Mouse (Mus musculus) spleen, postnatal 36 days (tissue): Measurements from ENCODE around the gene Cct8l1.

Experiments used
- DNase-seq, 2 experiments: peaks; one replicate each; pipeline ENCODE4 v3.0.0; 2022; ENCODE audit warnings: low spot score in 2 of 2, mixed read lengths in 1 of 2

Gene Cct8l1

GRCm38 (mm10) chr5:25529529-25530421 lies 13.9 kb downstream of the Cct8l1 start:
- DNase-seq, result peak; percentile 100

DNA sequence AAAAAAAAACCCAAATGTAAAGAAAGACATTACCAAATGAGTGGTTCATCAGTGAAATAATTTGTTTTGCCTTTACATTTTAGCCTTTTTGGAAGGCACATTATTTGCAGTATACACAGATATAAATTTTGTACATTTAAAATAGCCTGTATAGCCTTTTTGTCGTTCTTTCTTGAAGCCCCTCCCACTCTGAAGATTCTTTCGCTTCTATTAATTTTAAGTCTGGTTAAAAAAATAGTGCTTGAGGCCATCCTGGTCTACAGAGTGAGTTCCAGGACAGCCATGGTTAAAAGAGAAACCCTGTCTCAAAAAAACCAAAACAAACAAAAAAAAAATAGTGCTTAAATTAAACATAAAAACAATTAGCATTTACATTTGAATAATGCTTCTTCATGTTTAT lies 14.8 kb downstream of the Cct8l1 start:
- no peak for DNase-seq

GRCm38 (mm10) chr5:25532256-25533147 lies 16.6 kb downstream of the Cct8l1 start:
- DNase-seq, result peak in 1 of 2 experiments; percentile 11

GRCm38 (mm10) chr5:25533298-25533697 lies 17.4 kb downstream of the Cct8l1 start:
- DNase-seq, result no peak

GRCm38 (mm10) chr5:25535566-25535965 lies 19.7 kb downstream of the Cct8l1 start:
- DNase-seq, result no peak

DNA sequence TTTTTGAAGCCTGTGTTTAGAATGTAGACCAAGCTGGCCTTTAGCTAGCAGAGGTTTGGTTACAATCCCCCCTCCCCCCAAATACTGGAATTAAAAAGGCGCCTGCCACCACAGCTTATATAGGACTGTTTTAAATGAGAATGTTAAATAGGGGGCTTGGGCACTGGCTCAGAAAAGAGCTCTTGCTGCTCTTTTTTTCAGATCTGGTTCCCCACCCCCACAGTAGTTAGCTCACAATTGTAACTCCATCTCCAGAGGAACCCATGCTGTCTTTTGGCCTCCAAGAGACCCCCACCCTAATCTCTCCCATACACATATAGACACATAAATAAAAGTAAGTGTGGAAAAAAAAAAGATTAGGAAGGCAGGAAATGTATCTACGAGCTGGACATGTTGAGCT lies 20.6 kb downstream of the Cct8l1 start:
- DNase-seq, result no peak

GRCm38 (mm10) chr5:25536921-25537409 lies 21.1 kb downstream of the Cct8l1 start:
- DNase-seq, result no peak

GRCm38 (mm10) chr5:25540412-25540811 lies 24.5 kb downstream of the Cct8l1 start:
- no peak for DNase-seq

DNA sequence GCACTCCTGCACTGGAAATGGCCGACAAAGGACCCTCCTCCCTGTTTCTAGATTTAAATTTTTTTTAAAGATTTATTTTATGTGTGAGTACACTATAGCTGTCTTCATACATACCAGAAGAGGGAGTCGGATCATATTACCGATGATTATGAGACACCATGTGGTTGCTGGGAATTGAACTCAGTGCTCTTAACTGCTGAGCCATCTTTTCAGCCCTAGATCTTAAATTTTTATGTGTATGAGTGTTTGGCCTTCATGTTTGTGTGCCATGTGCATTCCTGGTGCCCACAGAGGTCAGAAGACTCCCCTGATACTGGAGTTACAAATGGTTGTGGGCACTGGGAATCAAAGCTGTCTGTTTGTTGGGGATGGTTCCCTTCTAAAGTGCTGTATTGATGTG lies 25.1 kb downstream of the Cct8l1 start:
- no peak for DNase-seq

GRCm38 (mm10) chr5:25541661-25542060 lies 25.8 kb downstream of the Cct8l1 start:
- no peak for DNase-seq

- no peak for DNase-seq
Measured at GRCm38 (mm10) chr5:25544061-25544460, 28.2 kb downstream of the Cct8l1 start.

DNA sequence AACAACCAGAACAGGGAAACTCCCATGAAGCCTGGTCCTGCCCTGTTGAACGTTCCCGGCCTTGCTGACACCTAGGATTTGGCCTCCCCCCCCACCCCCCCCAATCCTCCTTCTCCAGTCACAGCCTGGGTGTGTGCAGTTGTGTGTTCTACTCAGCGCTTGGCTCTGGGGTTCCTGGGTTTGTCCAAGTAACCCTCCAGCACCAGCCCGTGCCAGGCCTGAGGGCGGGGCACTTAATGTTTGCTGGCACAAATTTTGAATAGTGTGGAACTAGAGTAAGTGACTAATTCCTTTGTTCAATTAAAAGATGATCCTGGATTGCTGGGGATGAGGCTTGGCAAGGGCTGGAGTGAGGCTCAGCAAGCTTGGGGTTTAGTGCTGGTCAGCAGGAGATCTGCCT lies 28.7 kb downstream of the Cct8l1 start:
- no peak for DNase-seq

DNA sequence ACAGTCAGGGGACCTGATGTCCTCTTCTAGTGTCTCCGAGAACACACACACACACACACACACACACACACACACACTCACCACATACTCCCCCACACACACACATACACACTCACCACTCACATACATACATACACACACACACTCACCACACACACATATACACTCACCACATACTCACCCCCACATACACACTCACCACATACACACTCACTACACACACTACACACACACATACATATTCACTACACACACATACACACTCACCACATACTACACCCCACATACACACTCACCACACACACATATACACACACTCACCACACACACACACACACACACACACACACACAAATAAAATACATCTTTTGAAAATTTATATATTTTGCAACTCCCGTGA lies 31.0 kb downstream of the Cct8l1 start:
- DNase-seq, result no peak

DNA sequence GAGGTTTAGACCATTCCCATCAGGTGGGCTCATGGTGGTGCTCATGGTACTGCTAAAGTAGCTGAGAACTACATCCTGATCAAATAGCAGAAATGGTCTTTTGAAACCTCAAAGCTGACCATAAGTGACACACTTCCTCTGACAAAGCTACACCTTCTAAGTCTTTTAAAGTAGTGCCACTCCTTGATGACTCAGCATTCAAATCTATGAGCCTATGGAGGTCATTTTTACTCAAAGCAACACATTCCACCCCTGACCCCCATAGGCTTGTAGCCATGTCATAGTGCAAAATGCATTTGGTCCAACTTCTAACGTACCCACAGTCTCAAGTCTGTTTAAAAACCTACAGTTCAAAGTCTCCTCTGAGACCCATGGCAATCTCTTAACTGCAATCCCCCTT lies 35.0 kb downstream of the Cct8l1 start:
- DNase-seq, result no peak

DNA sequence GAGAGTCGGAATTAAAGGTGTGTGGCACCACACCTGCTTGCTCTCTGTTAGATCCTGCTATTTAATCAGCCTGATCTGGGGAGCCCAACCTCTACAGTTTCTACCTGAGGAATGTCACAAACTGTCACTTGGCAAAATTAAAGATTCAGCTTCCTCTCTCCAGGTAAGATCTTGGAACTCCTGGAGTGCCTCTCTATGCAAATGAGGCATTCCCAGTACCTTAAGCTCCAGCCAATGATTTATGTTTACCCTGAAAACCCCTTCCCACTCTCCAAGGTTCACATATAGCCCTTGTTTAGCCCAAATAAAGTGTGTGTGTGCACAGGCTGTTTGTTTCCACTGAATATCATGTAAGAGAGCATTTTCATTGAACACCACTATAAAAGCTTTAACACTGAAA lies 38.3 kb downstream of the Cct8l1 start:
- DNase-seq, result no peak

DNA sequence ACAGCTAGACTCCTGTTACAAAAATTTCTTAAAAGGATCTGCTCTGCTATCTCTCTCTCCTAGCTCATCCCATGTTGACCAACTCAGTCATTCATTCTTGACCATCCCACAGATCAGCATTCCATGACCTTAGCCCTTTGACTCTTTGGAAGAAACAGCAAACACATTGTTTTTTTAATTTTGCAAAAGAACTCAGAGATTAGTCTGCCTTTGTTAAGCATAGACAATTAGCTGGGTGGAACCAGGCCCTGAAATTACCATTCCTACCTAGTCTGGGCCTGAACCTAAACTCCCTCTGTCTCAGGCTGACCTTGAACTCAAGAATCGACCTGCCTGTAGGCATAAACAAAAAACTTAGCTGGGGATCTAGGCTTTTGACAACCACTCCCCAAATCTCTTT lies 38.8 kb downstream of the Cct8l1 start:
- no peak for DNase-seq

- DNase-seq, result no peak
Measured at GRCm38 (mm10) chr5:25555684-25556083, 39.8 kb downstream of the Cct8l1 start.

DNA sequence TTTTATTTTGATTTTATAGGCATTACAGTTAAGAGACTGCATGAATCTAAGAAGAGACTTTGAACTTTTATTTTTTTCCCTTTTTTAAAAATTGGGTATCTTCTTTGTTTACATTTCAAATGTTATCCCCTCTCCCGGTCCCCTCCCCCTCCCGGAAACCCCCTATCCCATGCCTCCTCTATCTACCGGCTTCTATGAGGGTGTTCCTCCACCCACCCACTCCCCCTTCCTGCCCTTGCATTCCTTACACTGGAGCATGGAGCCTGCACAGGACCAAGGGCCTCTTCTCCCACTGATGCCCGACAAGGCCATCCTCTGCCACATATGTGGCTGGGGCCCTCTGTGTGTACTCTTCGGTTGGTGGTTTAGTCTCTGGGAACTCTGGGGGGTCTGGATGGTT lies 40.5 kb downstream of the Cct8l1 start:
- no peak for DNase-seq
